Mouse (Mus musculus): ENCODE measurements at regions not wholly inside any gene's neighbourhood (a gene's known extent, or its start where the extent isn't known, plus 50 kb on each side); places are given as distances from the start of the nearest gene placed in this dataset.
"Not testable (repeated sequence)": the region's sequence is repeated elsewhere in the genome, so short reads cannot be mapped to it uniquely, and the experiment has no call there.

GRCm38 (mm10) chr12:21526906-21527305, 109.5 kb upstream of the Ywhaq start:
- TF ChIP-seq EP300 (IDR thresholded peaks at IDR 0.05; ENCODE audit: low read depth in 1 of 2, low read length in 2 of 2); CTCF (IDR thresholded peaks at IDR 0.05 in 2 of 3, conservative IDR thresholded peaks at IDR 0.05 in 1 of 3; ENCODE audit: control insufficient read depth in 1 of 3, insufficient read depth in 1 of 3, low read depth in 2 of 3, low read length in 3 of 3, poor library complexity in 1 of 3, severe bottlenecking in 1 of 3); JUND (IDR thresholded peaks at IDR 0.05; ENCODE audit: low read depth, low read length); ZMIZ1 (IDR thresholded peaks at IDR 0.05; ENCODE audit: low read depth, low read length); KAT2A (conservative IDR thresholded peaks at IDR 0.05; ENCODE audit: low read depth, low read length): not testable (repeated sequence)
